Mouse (Mus musculus): ENCODE results near the gene Hspa8.
A peak's percentile ranks its signal among the peaks of the same experiment; 100 is the strongest.

Gene Hspa8

DNA sequence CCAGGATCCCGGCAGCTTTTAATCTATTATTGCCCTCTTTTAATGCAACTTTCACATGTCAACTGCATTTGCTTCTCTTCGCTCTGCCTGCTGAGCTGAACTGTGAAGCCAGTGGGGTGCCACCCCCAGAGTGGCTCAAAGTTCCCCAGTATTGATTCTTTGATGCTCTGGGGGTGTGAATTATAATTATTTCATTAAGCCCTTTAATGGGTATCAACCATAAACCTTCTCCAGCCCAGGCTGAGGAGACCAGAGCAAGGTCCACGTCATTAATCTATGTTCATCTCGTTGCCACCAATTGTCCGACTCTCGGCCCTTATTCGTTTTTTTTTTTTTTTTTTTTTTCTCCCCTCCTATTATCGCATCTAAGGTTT is 8.1 kb downstream of the Hspa8 start:
- no peak for DNase-seq (ENCODE audit: low spot score)

DNA sequence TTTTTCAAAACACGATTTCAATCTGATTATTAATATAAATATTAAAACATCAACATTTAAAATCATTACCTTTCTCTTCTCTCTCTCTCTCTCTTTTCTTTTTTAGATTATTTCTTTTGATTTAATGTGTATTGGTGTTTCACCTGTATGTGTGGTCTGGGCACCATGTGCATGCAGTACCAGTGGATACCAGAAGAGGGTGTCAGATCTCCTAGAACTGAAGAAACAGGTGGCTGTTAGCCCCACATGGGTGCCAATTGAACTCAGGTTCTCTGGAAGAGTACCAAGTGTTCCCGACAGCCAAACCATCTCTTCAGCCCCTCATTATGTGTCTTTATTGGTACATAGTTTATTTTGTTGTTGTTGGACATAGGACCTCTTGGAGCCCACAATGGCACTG is 11.1 kb downstream of the Hspa8 start:
- peak; percentile 33 for DNase-seq (ENCODE audit: low spot score)

- peak; percentile 63 for DNase-seq (ENCODE audit: low spot score)
Measured at GRCm38 (mm10) chr9:40814060-40814459, 13.3 kb downstream of the Hspa8 start.

DNA sequence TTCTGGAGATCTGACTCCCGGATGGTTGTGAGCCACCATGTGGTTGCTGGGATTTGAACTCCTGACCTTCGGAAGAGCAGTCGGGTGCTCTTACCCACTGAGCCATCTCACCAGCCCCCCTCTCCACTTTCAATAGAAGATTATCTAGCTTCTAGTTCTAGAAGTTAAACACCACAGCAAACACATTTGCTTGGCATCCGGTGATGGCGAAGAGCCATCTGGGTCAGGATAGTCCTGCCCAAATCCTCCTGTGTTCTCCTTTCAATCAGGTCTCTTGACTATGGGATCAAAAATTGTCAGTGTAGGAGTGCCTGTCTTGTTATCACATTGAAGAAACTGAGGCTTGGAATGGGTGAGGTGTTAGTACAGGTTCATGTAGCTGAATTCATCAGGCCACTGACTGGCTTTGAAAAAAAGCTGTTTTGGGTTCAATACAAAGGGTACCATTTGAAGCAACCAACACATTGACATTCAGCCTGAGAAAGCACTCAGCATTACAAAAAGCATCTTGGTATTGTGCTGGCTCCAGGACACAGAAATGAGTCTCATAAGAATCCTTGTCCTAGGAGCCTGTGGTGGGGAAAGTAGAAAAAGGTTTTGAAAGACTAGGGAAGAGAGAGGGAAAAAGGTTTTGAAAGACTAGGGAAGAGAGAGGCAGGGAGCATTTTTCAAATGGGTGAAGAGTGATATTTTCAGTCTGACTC is 16.7 kb downstream of the Hspa8 start:
- DNase-seq (ENCODE audit: low spot score), result no peak

DNA sequence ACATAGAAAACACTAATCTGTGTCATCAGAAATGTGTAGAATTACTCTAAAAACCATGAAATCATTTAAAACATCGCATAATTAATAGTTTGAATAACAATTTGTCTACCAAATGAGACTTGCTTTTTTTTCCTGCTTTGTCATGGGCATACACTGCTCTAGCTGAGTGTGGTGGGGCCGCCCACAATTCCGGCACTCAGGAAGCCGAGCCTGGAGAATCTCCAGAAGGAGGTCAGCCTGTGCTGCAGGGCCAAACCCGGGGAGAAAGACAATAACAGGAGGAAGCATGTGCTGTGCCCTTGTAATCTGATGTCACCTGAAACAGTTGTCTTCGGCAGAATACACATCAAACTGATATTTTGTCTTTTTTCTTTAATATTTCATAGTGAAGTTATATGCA is 24.8 kb downstream of the Hspa8 start:
- no peak for DNase-seq (ENCODE audit: low spot score)

DNA sequence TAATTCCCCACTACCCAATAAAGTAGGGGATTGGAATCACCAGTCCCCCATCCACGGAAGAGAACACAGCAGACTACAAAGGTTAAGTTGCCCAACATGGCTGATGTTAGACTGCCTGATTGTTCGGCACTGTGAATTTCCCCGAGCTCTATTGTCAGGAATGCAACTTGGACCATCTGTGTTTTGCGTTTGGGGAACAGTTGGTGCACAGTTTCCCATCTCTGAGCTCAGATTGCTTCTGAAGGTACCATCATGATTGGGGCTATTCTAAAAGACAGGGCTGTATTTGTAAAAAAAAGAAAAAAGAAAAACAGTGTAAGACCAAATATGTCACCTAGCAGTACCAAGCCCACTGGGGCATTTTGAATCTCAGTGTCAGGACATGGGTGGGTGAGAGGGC is 26.6 kb downstream of the Hspa8 start:
- DNase-seq (ENCODE audit: low spot score), result no peak

DNA sequence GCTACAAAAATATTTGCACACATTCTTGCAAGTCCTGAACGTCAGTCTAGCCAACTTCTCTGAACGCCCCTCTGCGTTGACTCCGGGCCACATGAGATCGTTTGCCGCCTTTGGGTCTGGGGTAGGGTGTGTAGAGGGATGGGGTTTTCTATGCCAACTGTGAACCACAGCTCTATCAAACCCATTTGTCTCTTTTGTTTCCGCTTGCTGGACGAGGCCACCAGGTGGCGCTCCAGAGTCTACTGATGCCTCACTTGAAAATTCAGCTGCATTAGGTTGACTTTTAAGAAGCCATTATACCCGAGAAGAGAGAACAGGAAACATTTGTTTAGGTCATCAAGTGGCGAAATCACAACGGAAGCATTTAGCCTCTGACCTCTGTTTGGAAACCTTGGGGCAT is 33.8 kb downstream of the Hspa8 start:
- peak; percentile 61 for DNase-seq (ENCODE audit: low spot score)

- DNase-seq (ENCODE audit: low spot score), result no peak
Measured at GRCm38 (mm10) chr9:40836681-40837080, 35.9 kb downstream of the Hspa8 start.

- no peak for DNase-seq (ENCODE audit: low spot score)
Measured at GRCm38 (mm10) chr9:40839662-40840061, 38.9 kb downstream of the Hspa8 start.

- no peak for DNase-seq (ENCODE audit: low spot score)
Measured at GRCm38 (mm10) chr9:40851515-40851914, 50.7 kb downstream of the Hspa8 start.

DNA sequence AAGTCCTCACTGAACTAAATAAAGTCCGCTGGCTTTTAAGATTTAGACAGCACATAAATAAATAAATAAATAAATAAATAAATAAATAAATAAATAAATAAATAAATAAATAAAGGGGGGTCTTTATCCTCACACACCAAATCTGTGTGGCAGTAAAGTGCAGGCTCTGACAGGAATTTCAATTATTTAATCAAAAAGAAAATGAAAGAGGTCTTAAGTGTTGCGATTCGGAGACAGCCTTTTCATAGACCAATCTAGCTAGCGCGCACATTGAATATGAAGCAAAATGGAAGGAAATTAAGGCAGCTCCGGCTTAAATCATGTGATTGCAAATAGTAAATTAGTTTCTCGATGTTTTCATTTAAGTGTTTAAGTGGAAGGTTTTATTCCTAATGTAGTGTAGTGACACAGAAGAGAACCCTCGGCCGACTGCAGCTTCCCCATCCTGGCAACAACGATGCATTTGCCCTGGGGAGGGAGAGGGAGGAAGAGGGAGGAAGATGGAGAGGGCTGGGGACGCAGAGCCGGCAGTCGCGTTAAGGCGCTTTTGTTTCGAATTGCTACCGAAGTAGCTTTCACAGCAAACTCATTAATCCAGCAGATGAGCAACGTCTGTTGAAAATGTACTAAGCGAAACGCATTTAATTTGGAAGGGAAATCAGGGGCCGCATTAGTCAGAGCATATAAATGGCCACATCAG is 57.8 kb downstream of the Hspa8 start:
- no peak for DNase-seq (ENCODE audit: low spot score)

DNA sequence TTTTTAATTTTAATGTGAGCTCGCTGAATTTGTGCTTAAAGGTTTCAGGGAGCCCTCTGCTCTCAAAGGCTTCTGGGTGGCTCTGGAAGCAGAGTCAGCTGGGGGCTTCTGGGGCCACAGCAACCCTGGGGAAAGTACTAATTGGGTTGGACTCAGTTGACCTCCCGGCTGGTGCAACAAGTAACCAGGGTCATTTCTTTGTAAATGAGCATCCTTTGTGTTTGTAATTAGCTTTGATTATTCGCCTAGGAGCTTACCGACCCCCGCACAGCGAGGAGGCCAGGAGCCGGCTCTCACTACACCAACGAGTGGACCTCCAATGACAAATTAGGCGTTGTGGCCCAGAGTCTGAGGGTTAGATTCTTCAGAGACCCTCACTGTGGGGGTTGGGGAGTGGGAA is 58.4 kb downstream of the Hspa8 start:
- DNase-seq (ENCODE audit: low spot score), result no peak
